Mouse (Mus musculus) small intestine, adult 2 months (tissue): ENCODE data around the gene Dlgap3.

Experiments used
- CTCF ChIP-seq: fragments of 200-500 bp; IDR thresholded peaks from 2 replicates; pipeline ENCODE4 v1.5.1; 2012; ENCODE audit warnings: low read depth, mild to moderate bottlenecking, control low read depth, inconsistent platforms, low read length, moderate library complexity, mixed read lengths; ENCODE audit not compliant: insufficient replicate concordance, insufficient read length; ENCODE audit errors: extremely low read depth
- POLR2A ChIP-seq: fragments of 200-500 bp; IDR thresholded peaks from 2 replicates; pipeline ENCODE4 v1.6.1; 2012; ENCODE audit warnings: low read depth, mild to moderate bottlenecking, control low read depth, inconsistent platforms, low read length, moderate library complexity

- no peak for TF ChIP-seq CTCF
- no peak for TF ChIP-seq POLR2A
These were observed 25.7 kb downstream of the Dlgap3 start for GRCm38 (mm10) chr4:127194477-127195269.
